Mouse (Mus musculus) splenic B cell, adult 2 months (primary cell): ENCODE measurements around the gene Rabif.

Experiments
- DNase-seq: peaks from one replicate; pipeline ENCODE4 v3.0.0-alpha.2; 2011; ENCODE audit warnings: low read depth, low spot score
- H3K27me3 ChIP-seq: 2 replicates; pipeline ENCODE4 v1.6.1; 2012; ENCODE audit warnings: mild to moderate bottlenecking, low read length, moderate library complexity, mixed read lengths; ENCODE audit not compliant: control insufficient read depth, poor library complexity, insufficient read depth, severe bottlenecking
- H3K36me3 ChIP-seq: 2 replicates; pipeline ENCODE4 v1.6.1; 2012; ENCODE audit warnings: mild to moderate bottlenecking, low read length, moderate library complexity, mixed read lengths; ENCODE audit not compliant: control insufficient read depth, poor library complexity, insufficient read depth, severe bottlenecking

Gene Rabif

GRCm38 (mm10) chr1:134555240-134555870 lies 60.9 kb downstream of the Rabif start:
- DNase-seq: no peak
- H3K27me3 ChIP-seq: no peaks in the 10 kb centered on the region

GRCm38 (mm10) chr1:134555871-134556670 lies 61.6 kb downstream of the Rabif start:
- no peaks in the 10 kb centered on the region for H3K27me3 ChIP-seq
- H3K36me3 ChIP-seq: no peaks in the 10 kb centered on the region
- peak; percentile 49 for DNase-seq

More at GRCm38 (mm10) chr1:134555240-134555870, 60.9 kb downstream of the Rabif start:
- H3K36me3 ChIP-seq: no peaks in the 10 kb centered on the region

GRCm38 (mm10) chr1:134556671-134557218 lies 62.3 kb downstream of the Rabif start:
- Histone ChIP-seq H3K27me3 (no peaks in the 10 kb centered on the region), H3K36me3 (no peaks in the 10 kb centered on the region)
- peak; percentile 92 for DNase-seq
